Mouse (Mus musculus) urinary bladder, postnatal 4 days (tissue): Measurements from ENCODE around the gene Tmem132c.
"Not testable (repeated sequence)": the region's sequence is repeated elsewhere in the genome, so short reads cannot be mapped to it uniquely, and the experiment has no call there.

Experiments used
- DNase-seq, 2 experiments: peaks; one replicate each; pipeline ENCODE4 v3.0.0; 2021 to 2022; ENCODE audit warnings: low spot score in 2 of 2

Tmem132c gene

DNA sequence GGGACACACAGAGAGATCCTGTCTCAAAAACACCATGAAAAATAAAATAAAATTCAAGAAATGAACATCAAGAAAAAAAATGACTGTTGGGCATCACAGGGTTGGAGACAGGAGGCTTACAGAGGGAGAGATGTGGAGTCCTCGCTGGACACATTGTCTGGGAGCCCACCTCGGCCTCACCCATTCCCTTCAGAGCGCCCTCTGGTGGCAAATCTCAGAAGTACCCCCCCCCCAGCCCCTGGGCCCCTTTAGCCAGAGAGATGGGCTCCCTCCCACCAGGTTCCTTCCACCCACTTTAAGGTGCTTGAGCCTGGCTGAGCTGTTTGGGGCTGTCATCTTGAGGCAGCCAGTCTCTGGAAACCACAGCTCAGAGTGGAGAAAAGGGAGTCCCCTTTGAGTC, 99.5 kb downstream of the Tmem132c start:
- no peak for DNase-seq

DNA sequence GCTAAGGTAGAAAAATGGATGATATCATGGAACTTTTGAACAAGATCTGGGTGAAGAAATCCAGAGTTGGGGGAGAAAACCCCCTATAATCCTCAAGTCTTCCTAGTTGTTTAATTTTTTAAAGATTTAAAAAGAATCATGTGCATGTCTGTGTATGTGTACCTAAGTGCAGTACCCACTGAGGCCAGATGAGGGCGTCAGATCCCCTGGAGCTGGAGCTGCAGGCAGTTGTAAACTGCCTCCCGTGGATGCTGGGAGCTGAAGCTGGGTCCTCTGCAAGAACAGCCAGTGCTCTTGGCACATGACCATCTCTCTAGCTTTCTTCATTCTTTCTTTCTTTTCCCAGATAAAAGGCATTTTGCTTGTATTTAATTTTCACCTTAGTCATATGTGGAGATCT, 103.1 kb downstream of the Tmem132c start:
- no peak for DNase-seq

- DNase-seq: no peak
These were observed 104.8 kb downstream of the Tmem132c start for GRCm38 (mm10) chr5:127346364-127346763.

GRCm38 (mm10) chr5:127347053-127347748, 105.6 kb downstream of the Tmem132c start:
- DNase-seq: no peak

GRCm38 (mm10) chr5:127349221-127350065, 107.8 kb downstream of the Tmem132c start:
- DNase-seq: no peak

DNA sequence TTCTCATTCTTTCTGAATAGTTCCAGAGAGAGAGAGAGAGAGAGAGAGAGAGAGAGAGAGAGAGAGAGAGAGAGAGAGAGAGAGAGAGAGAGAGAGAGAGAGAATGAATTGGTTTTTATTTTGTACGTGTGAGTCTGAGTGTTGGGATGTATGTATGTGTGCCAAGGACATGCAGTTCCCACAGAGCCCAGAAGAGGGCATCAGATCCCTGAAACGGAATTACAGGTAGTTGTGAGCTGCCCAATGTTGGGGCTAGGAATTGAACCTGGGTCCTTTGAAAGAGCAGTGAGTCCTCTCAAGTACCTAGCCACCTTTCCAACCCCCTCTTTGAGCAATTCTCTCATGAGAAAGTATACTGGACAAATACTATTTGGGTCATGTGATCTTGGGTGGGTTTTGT, 111.4 kb downstream of the Tmem132c start:
- DNase-seq: no peak

- no peak for DNase-seq
These were observed 114.2 kb downstream of the Tmem132c start for GRCm38 (mm10) chr5:127355836-127356235.

GRCm38 (mm10) chr5:127357878-127358277, 116.3 kb downstream of the Tmem132c start:
- not testable (repeated sequence) for DNase-seq

GRCm38 (mm10) chr5:127361145-127361544, 119.5 kb downstream of the Tmem132c start:
- no peak for DNase-seq

DNA sequence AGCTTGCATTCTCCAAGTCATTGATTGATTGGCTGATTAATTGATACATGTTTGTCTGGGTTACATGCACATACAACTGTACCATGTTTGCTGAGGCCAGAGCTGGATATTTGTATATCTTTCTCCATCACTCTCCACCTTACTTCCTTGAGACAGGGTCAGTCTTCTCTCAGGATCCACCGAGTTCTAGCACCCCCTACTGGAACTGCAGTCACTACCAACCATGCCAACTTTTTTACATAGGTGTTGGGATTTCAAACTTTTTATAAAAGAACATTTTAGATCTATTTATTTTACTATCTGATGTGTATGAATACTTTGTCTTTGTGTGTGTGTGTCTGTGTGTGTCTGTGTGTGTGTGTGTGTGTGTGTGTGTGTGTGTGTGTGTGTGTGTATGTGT, 123.5 kb downstream of the Tmem132c start:
- DNase-seq: no peak

- DNase-seq: no peak
These were observed 126.6 kb downstream of the Tmem132c start for GRCm38 (mm10) chr5:127368191-127368590.

DNA sequence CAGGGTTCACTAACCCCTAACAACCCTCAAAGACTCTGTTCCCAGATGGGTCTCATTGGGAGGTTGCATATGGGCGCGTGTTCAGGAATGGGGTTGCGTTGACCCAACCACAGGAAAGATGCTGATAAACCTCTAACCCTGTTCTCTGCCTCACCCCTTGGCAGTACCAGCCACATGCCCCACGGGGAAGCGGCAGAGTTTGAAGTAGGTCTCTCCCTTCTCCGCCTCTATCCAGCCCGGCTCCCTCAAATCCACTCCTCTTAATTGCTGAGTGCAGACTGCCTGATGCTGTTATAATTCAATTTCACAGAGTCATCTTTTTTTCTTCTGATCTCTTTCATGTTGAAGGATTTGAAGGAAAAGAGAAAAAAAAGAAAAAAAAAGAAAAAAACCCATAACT, 128.2 kb downstream of the Tmem132c start:
- no peak for DNase-seq

DNA sequence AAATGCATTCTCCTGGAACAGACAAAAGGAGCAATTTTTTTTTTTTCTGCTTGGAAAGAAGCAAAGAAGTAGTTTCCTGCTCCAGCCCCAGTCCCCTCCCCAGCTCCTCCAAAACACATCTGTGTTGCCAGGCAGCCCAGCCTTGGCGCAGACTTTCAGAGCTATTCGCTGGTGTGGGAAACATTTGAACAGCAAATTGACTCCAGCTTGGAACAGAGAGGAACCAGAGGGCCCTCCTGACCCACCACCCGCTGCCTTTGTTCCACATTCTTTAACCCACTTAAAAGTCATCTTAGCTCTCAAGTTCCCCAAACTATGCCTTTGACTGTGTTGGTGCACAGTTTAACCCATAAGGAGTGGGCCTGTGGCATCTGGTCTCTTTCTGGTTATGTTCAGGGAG, 128.9 kb downstream of the Tmem132c start:
- DNase-seq: no peak

DNA sequence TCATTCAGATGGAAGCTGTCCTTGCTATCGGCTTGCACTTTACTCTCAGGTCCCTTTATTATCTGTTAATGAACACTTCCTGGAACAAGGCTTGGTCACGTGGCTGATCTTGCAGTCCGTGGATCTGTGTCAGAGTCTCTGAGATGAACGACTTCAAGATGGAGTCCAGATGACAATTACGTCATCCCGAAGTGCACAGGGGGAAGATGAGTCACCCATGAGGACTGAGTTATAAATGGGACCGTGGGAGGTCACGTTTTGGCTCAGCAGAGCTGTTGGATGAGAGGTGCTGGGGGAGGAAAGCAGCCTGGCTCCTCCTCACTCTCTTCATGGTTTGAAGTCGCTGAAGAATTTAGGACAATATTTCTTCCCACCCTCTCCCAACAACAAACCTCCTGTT, 132.6 kb downstream of the Tmem132c start:
- no peak for DNase-seq

GRCm38 (mm10) chr5:127375654-127376053, 134.0 kb downstream of the Tmem132c start:
- no peak for DNase-seq

- no peak for DNase-seq
These were observed 136.9 kb downstream of the Tmem132c start for GRCm38 (mm10) chr5:127378521-127378920.

DNA sequence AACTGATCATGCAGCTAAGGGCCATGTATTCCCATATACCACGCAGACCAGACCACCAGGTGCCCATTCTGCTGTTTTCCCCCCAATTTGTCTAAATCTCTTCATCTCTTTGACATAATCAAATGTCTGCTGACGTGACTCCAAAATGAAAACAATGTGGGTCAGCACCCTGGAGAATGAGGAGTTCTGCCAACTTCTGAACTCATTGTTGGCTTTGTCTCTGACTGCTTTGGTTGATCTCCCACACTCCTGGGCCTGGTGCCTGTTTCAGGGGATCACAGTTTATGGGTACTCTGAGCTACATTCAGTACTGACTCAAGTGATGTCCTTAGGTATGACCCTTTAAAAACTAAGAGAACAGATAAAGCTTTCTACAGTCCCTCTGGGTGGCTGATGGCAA, 137.7 kb downstream of the Tmem132c start:
- no peak for DNase-seq

DNA sequence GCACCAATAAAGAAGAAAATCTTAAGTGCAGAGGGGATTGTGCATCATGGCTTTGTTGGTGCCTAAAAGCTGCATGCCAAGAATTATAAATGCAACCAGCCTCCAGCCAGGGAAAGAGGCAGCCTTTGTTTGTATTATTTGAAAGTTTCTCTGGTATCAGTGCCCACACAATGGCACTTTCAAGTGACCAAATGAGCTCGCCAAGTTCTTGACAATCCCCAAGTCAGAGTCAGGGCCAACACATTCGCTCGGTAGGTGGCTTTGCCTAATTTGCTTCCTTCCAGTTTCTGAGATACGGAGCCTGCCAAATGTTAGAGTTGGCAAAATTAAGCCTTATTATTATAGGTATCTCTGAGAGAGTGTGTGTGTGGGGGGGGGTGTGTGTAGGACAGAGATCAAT, 139.6 kb downstream of the Tmem132c start:
- no peak for DNase-seq

GRCm38 (mm10) chr5:127382571-127382970, 141.0 kb downstream of the Tmem132c start:
- DNase-seq: no peak

GRCm38 (mm10) chr5:127391187-127391586, 149.6 kb downstream of the Tmem132c start:
- no peak for DNase-seq

DNA sequence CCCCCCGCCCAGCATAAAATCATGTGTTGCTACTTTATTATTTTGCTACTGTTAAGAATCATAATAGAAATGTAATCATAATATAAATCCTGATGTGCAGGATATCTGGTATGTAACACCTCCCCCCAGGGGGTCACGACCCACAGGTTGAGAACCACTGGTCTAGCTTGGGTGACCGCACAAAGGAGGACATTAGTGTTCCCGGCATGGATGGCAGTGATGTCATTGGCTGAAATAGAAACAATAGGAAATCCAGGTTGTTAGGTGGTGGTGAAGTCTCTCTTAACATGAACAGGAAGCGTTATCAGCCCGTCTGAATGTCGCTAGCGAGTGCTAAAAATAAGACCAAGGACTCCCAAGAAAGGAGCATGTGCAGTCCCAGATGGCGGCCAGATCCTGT, 155.3 kb downstream of the Tmem132c start:
- DNase-seq: no peak

DNA sequence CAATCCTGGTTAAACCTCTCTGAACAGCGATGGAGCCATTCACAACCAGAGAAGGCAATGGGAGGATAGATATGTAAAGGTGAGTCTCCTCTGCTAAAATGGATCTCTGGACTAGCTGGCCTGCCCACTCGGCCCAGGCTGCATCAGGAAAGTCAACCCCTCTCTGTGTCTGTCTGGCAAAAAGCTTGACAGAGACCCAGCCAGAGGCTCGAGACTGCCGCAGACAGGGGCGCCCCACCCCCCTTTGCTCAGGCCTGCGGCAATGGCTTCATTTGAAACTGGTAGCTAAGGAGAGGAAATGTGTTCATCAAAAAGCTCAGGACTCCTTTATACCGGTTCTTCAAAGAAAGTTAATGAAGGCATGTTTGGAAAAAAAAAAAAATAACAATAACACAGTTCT, 156.4 kb downstream of the Tmem132c start:
- DNase-seq: no peak

- peak; percentile 61 to 84 for DNase-seq
These were observed 163.9 kb downstream of the Tmem132c start for GRCm38 (mm10) chr5:127405391-127406000.
